Mouse (Mus musculus): Measurements from ENCODE around the gene Gimap1. TPM values are rescaled to one million over a fixed set of nuclear protein-coding genes. Genes with fewer than 3 reads are reported as not detected.

Gimap1 gene
- polyA plus RNA-seq, 1 experiment from 2014 or later, result 7.8 TPM

GRCm38 (mm10) chr6:48770696-48771095, 31.8 kb downstream of the Gimap1 start, which contains the start of gene Gimap3:
Gene Gimap3, minus strand, starts transcription at chr6:48770851.
- Histone ChIP-seq H3K4me1 (replicated peaks; ENCODE audit: control insufficient read depth, insufficient read depth) (no peaks in the 10 kb centered on the region), H3K9me3 (ENCODE audit: control insufficient read depth, low read length) (no peaks in the 10 kb centered on the region), H3K4me2 (replicated peaks; ENCODE audit: low read depth) (no peak within 1 kb of the TSS), H3K36me3 (ENCODE audit: control insufficient read depth, insufficient read depth, low read length) (no peaks in the 10 kb centered on the region), H3K27ac (replicated peaks) (no peak within 1 kb of the TSS), H3K27me3 (ENCODE audit: control insufficient read depth, insufficient read depth, low read length) (no peaks in the 10 kb centered on the region), H3K4me3 (ENCODE audit: low read depth, low read length) (no peak within 1 kb of the TSS), H3K9ac (ENCODE audit: low read length) (no peak within 1 kb of the TSS)
- DNase-seq (ENCODE audit: low spot score), result no peak
- no peak for TF ChIP-seq EP300 (optimal IDR thresholded peaks at IDR 0.05)
- no peak for TF ChIP-seq CTCF (IDR thresholded peaks at IDR 0.05; ENCODE audit: low read depth)
- ATAC-seq (ENCODE audit: low FRiP score, low TSS enrichment), result no peak
- 75% methylated on average over 3 of the region's 3 CpGs for WGBS

GRCm38 (mm10) chr6:48772030-48772429, 33.2 kb downstream of the Gimap1 start:
- Histone ChIP-seq H3K27me3 (ENCODE audit: control insufficient read depth, insufficient read depth, low read length) (no peaks in the 10 kb centered on the region), H3K36me3 (ENCODE audit: control insufficient read depth, insufficient read depth, low read length) (no peaks in the 10 kb centered on the region), H3K4me2 (replicated peaks; ENCODE audit: low read depth) (no peak overlapping the region), H3K9me3 (ENCODE audit: control insufficient read depth, low read length) (no peaks in the 10 kb centered on the region), H3K4me3 (ENCODE audit: low read depth, low read length) (no peak overlapping the region), H3K9ac (ENCODE audit: low read length) (no peak overlapping the region), H3K27ac (replicated peaks) (no peak overlapping the region), H3K4me1 (replicated peaks; ENCODE audit: control insufficient read depth, insufficient read depth) (no peaks in the 10 kb centered on the region)
- TF ChIP-seq EP300 (optimal IDR thresholded peaks at IDR 0.05) (no peak), CTCF (IDR thresholded peaks at IDR 0.05; ENCODE audit: low read depth) (peak; percentile 93)
- DNase-seq (ENCODE audit: low spot score) (peak; percentile 76), ATAC-seq (ENCODE audit: low FRiP score, low TSS enrichment) (peak; percentile 72; the same call in 1 of the 2 replicates)
- WGBS, result 8% methylated on average over 8 of the region's 8 CpGs

GRCm38 (mm10) chr6:48784406-48784805, 45.6 kb downstream of the Gimap1 start:
- Histone ChIP-seq H3K27me3 (ENCODE audit: control insufficient read depth, insufficient read depth, low read length) (no peaks in the 10 kb centered on the region), H3K4me2 (replicated peaks; ENCODE audit: low read depth) (no peak overlapping the region), H3K9ac (ENCODE audit: low read length) (no peak overlapping the region), H3K4me1 (replicated peaks; ENCODE audit: control insufficient read depth, insufficient read depth) (no peaks in the 10 kb centered on the region), H3K36me3 (ENCODE audit: control insufficient read depth, insufficient read depth, low read length) (no peaks in the 10 kb centered on the region), H3K27ac (replicated peaks) (peak overlapping the region; percentile 82), H3K9me3 (ENCODE audit: control insufficient read depth, low read length) (no peaks in the 10 kb centered on the region), H3K4me3 (ENCODE audit: low read depth, low read length) (no peak overlapping the region)
- DNase-seq (ENCODE audit: low spot score) (no peak), ATAC-seq (ENCODE audit: low FRiP score, low TSS enrichment) (no peak)
- 65% methylated on average over 1 of the region's 1 CpGs for WGBS
- TF ChIP-seq EP300 (optimal IDR thresholded peaks at IDR 0.05) (no peak), CTCF (IDR thresholded peaks at IDR 0.05; ENCODE audit: low read depth) (no peak)

GRCm38 (mm10) chr6:48785189-48785588, 46.3 kb downstream of the Gimap1 start:
- peak overlapping the region; percentile 82 for H3K27ac ChIP-seq (replicated peaks)
- 35% methylated on average over 1 of the region's 1 CpGs for WGBS
- no peak overlapping the region for H3K9ac ChIP-seq (ENCODE audit: low read length)
- H3K27me3 ChIP-seq (ENCODE audit: control insufficient read depth, insufficient read depth, low read length), result no peaks in the 10 kb centered on the region
- H3K4me3 ChIP-seq (ENCODE audit: low read depth, low read length), result no peak overlapping the region
- TF ChIP-seq EP300 (optimal IDR thresholded peaks at IDR 0.05) (peak; percentile 53), CTCF (IDR thresholded peaks at IDR 0.05; ENCODE audit: low read depth) (no peak)
- DNase-seq (ENCODE audit: low spot score) (no peak), ATAC-seq (ENCODE audit: low FRiP score, low TSS enrichment) (peak; percentile 80)
- H3K4me2 ChIP-seq (replicated peaks; ENCODE audit: low read depth), result no peak overlapping the region
- H3K36me3 ChIP-seq (ENCODE audit: control insufficient read depth, insufficient read depth, low read length), result no peaks in the 10 kb centered on the region
- H3K9me3 ChIP-seq (ENCODE audit: control insufficient read depth, low read length), result no peaks in the 10 kb centered on the region
- no peaks in the 10 kb centered on the region for H3K4me1 ChIP-seq (replicated peaks; ENCODE audit: control insufficient read depth, insufficient read depth)

GRCm38 (mm10) chr6:48785601-48786000, 46.7 kb downstream of the Gimap1 start:
- no peak overlapping the region for H3K4me2 ChIP-seq (replicated peaks; ENCODE audit: low read depth)
- H3K27ac ChIP-seq (replicated peaks), result peak overlapping the region; percentile 76
- no peaks in the 10 kb centered on the region for H3K9me3 ChIP-seq (ENCODE audit: control insufficient read depth, low read length)
- WGBS, result 40% methylated on average over 2 of the region's 2 CpGs
- no peak overlapping the region for H3K9ac ChIP-seq (ENCODE audit: low read length)
- no peaks in the 10 kb centered on the region for H3K27me3 ChIP-seq (ENCODE audit: control insufficient read depth, insufficient read depth, low read length)
- H3K36me3 ChIP-seq (ENCODE audit: control insufficient read depth, insufficient read depth, low read length), result no peaks in the 10 kb centered on the region
- no peak for TF ChIP-seq CTCF (IDR thresholded peaks at IDR 0.05; ENCODE audit: low read depth)
- TF ChIP-seq EP300 (optimal IDR thresholded peaks at IDR 0.05), result peak; percentile 18
- no peaks in the 10 kb centered on the region for H3K4me1 ChIP-seq (replicated peaks; ENCODE audit: control insufficient read depth, insufficient read depth)
- ATAC-seq (ENCODE audit: low FRiP score, low TSS enrichment), result peak; percentile 61; the same call in 1 of the 2 replicates
- no peak for DNase-seq (ENCODE audit: low spot score)
- no peak overlapping the region for H3K4me3 ChIP-seq (ENCODE audit: low read depth, low read length)

- no peak for ATAC-seq (ENCODE audit: low FRiP score, low TSS enrichment)
- no peak overlapping the region for H3K27ac ChIP-seq (replicated peaks)
- TF ChIP-seq CTCF (IDR thresholded peaks at IDR 0.05; ENCODE audit: low read depth), result no peak
- TF ChIP-seq EP300 (optimal IDR thresholded peaks at IDR 0.05), result no peak
- 71% methylated on average over 2 of the region's 2 CpGs for WGBS
- H3K27me3 ChIP-seq (ENCODE audit: control insufficient read depth, insufficient read depth, low read length), result no peaks in the 10 kb centered on the region
- DNase-seq (ENCODE audit: low spot score), result no peak
- H3K9me3 ChIP-seq (ENCODE audit: control insufficient read depth, low read length), result no peaks in the 10 kb centered on the region
- H3K9ac ChIP-seq (ENCODE audit: low read length), result no peak overlapping the region
- no peak overlapping the region for H3K4me2 ChIP-seq (replicated peaks; ENCODE audit: low read depth)
- no peaks in the 10 kb centered on the region for H3K36me3 ChIP-seq (ENCODE audit: control insufficient read depth, insufficient read depth, low read length)
- no peak overlapping the region for H3K4me3 ChIP-seq (ENCODE audit: low read depth, low read length)
- H3K4me1 ChIP-seq (replicated peaks; ENCODE audit: control insufficient read depth, insufficient read depth), result no peaks in the 10 kb centered on the region
Observed at GRCm38 (mm10) chr6:48787867-48788266, 49.0 kb downstream of the Gimap1 start.

Other genes with a start within 250 kb of the Gimap1 start
- gene Atp6v0e2, start 201.4 kb upstream of the Gimap1 start, polyA plus RNA-seq (2015; fragmentation: Nextera tagmentation; extraction: Ambion mirVana), result 22.1 and 23.0 TPM in 2 replicates
- gene Lrrc61, start 184.3 kb upstream of the Gimap1 start, polyA plus RNA-seq (2015; fragmentation: Nextera tagmentation; extraction: Ambion mirVana), result 3.9 and 5.6 TPM in 2 replicates
- gene Rarres2, start 166.3 kb upstream of the Gimap1 start, polyA plus RNA-seq (2015; fragmentation: Nextera tagmentation; extraction: Ambion mirVana), result 273 and 283 TPM in 2 replicates
- gene Gm45021, start 149.4 kb upstream of the Gimap1 start, polyA plus RNA-seq (2015; fragmentation: Nextera tagmentation; extraction: Ambion mirVana), result not detected in 2 replicates
- gene Repin1, start 145.2 kb upstream of the Gimap1 start, polyA plus RNA-seq (2015; fragmentation: Nextera tagmentation; extraction: Ambion mirVana), result 11.6 and 12.9 TPM in 2 replicates
- not detected in 2 replicates for gene Gm44965, start 145.1 kb upstream of the Gimap1 start, polyA plus RNA-seq (2015; fragmentation: Nextera tagmentation; extraction: Ambion mirVana)
- gene Zfp775, start 137.0 kb upstream of the Gimap1 start, polyA plus RNA-seq (2015; fragmentation: Nextera tagmentation; extraction: Ambion mirVana), result 2.2 and 2.8 TPM in 2 replicates
- gene AI854703, start 112.3 kb upstream of the Gimap1 start, polyA plus RNA-seq (2015; fragmentation: Nextera tagmentation; extraction: Ambion mirVana), result 0.76 TPM in 2 replicates
- gene Gimap8, start 91.8 kb upstream of the Gimap1 start, polyA plus RNA-seq (2015; fragmentation: Nextera tagmentation; extraction: Ambion mirVana), result 0.74 and 0.93 TPM in 2 replicates
- 3.2 and 3.5 TPM in 2 replicates for gene Gimap9, start 62.9 kb upstream of the Gimap1 start, polyA plus RNA-seq (2015; fragmentation: Nextera tagmentation; extraction: Ambion mirVana)
- gene Gimap4, start 54.5 kb upstream of the Gimap1 start, polyA plus RNA-seq (2015; fragmentation: Nextera tagmentation; extraction: Ambion mirVana), result 8.0 and 8.5 TPM in 2 replicates
- 11.3 and 13.0 TPM in 2 replicates for gene Gimap6, start 30.8 kb upstream of the Gimap1 start, polyA plus RNA-seq (2015; fragmentation: Nextera tagmentation; extraction: Ambion mirVana)
- gene Gm28053, start 20.4 kb upstream of the Gimap1 start, polyA plus RNA-seq (2015; fragmentation: Nextera tagmentation; extraction: Ambion mirVana), result 0.59 TPM in 1 of 2 replicates, not detected in the other
- gene Gimap7, start 20.4 kb upstream of the Gimap1 start, polyA plus RNA-seq (2015; fragmentation: Nextera tagmentation; extraction: Ambion mirVana), result not detected in 2 replicates
- 5.4 and 6.1 TPM in 2 replicates for gene Gimap5, start 7.1 kb downstream of the Gimap1 start, polyA plus RNA-seq (2015; fragmentation: Nextera tagmentation; extraction: Ambion mirVana)
- gene Gimap3, start 31.8 kb downstream of the Gimap1 start, polyA plus RNA-seq (2015; fragmentation: Nextera tagmentation; extraction: Ambion mirVana), result 0.07 and 0.10 TPM in 2 replicates
- 131 and 134 TPM in 2 replicates for gene Tmem176a, start 101.9 kb downstream of the Gimap1 start, polyA plus RNA-seq (2015; fragmentation: Nextera tagmentation; extraction: Ambion mirVana)
- 245 and 254 TPM in 2 replicates for gene Tmem176b, start 102.4 kb downstream of the Gimap1 start, polyA plus RNA-seq (2015; fragmentation: Nextera tagmentation; extraction: Ambion mirVana)
- gene Aoc1, start 133.8 kb downstream of the Gimap1 start, polyA plus RNA-seq (2015; fragmentation: Nextera tagmentation; extraction: Ambion mirVana), result not detected in 2 replicates
- not detected in 2 replicates for gene 1600015I10Rik, start 190.8 kb downstream of the Gimap1 start, polyA plus RNA-seq (2015; fragmentation: Nextera tagmentation; extraction: Ambion mirVana)
- gene Doxl2, start 235.9 kb downstream of the Gimap1 start, polyA plus RNA-seq (2015; fragmentation: Nextera tagmentation; extraction: Ambion mirVana), result not detected in 2 replicates
- gene Svs1, start 247.8 kb downstream of the Gimap1 start, polyA plus RNA-seq (2015; fragmentation: Nextera tagmentation; extraction: Ambion mirVana), result not detected in 2 replicates